Mouse (Mus musculus): ENCODE results near the gene Adcy2. TPM values are rescaled to one million over a fixed set of nuclear protein-coding genes. Genes with fewer than 3 reads are reported as not detected.

The Adcy2 gene
- polyA plus RNA-seq, 1 experiment, result 0.32 TPM

DNA sequence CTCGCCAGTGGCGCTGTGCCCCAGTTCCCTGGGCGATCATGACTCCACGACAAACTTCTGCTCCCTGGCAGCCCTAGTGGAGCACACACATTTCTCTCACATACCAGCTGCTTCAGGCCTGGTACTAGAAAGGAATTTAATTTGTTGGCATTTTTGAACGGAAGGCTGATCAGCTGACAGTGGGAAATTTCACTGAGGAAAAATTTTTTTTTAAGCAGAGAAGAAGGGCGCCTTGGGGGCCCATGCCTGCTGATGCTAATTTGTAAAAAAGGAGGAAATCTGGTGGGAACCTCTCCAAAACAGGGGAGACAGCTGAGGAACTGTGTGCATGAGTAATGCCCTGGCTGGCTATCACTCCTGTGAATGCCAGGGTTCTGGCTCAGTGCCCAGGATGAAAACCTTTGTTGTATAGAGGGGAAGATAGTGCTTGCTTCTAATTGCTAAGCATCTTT is 292.0 kb downstream of the Adcy2 start:
- Histone ChIP-seq H3K4me1 (ENCODE audit: control insufficient read depth, insufficient read depth, insufficient read length, low read length) (no peaks in the 10 kb centered on the region), H3K27ac (replicated peaks; ENCODE audit: low read depth, low read length) (no peak overlapping the region), H3K4me3 (ENCODE audit: insufficient read depth, low read depth, low read length) (no peak overlapping the region)

DNA sequence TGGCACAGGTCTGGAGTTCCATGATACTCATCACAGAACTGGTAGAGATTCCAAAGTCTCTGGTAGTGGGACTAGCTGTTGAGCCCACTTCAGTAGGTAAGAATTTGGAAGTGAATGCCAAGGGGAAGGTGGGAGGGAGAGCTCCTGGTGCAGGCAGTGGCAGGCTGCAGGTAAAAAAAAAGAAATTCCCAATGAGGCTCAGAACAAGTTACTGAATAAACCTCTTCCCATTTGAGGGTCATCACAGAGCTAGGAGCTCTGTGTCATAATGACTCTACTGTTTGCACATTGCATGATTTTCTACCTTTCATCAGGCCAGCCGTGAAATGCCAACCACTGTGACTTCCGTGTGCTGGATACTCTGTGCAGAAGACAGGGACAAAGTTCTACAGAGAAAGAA is 314.4 kb downstream of the Adcy2 start:
- Histone ChIP-seq H3K4me3 (ENCODE audit: insufficient read depth, low read depth, low read length) (no peak overlapping the region), H3K27ac (replicated peaks; ENCODE audit: low read depth, low read length) (no peak overlapping the region), H3K4me1 (ENCODE audit: control insufficient read depth, insufficient read depth, insufficient read length, low read length) (no peaks in the 10 kb centered on the region)

- Histone ChIP-seq H3K4me3 (ENCODE audit: insufficient read depth, low read depth, low read length) (no peak overlapping the region), H3K4me1 (ENCODE audit: control insufficient read depth, insufficient read depth, insufficient read length, low read length) (no peaks in the 10 kb centered on the region), H3K27ac (replicated peaks; ENCODE audit: low read depth, low read length) (no peak overlapping the region)
Observed at GRCm38 (mm10) chr13:68680429-68680828, 318.9 kb downstream of the Adcy2 start.

- H3K4me1 ChIP-seq (ENCODE audit: control insufficient read depth, insufficient read depth, insufficient read length, low read length), result no peaks in the 10 kb centered on the region
- no peak overlapping the region for H3K4me3 ChIP-seq (ENCODE audit: insufficient read depth, low read depth, low read length)
- H3K27ac ChIP-seq (replicated peaks; ENCODE audit: low read depth, low read length), result no peak overlapping the region
Observed at GRCm38 (mm10) chr13:68642786-68643185, 356.6 kb downstream of the Adcy2 start.

DNA sequence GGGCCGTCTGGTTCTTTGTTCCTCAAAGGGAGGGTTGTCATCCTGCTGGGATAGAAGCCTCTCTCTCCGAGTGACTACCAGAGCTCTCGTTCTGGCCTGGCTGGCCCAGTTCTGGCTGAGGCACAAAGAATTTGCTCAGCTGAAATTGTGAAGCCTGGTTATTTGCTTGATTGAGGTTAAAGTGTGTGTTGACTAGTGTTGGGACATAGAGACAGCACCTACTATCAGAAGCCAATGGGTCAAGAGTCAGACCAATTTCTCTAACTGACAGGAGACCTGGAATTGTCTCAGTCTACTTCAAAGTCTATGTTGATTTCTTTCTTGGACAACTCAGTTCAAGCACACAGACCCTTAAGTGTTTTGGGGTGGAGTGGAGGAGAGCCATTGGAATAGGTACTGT is 372.3 kb downstream of the Adcy2 start:
- Histone ChIP-seq H3K27ac (replicated peaks; ENCODE audit: low read depth, low read length) (no peak overlapping the region), H3K4me3 (ENCODE audit: insufficient read depth, low read depth, low read length) (no peak overlapping the region), H3K4me1 (ENCODE audit: control insufficient read depth, insufficient read depth, insufficient read length, low read length) (no peaks in the 10 kb centered on the region)

DNA sequence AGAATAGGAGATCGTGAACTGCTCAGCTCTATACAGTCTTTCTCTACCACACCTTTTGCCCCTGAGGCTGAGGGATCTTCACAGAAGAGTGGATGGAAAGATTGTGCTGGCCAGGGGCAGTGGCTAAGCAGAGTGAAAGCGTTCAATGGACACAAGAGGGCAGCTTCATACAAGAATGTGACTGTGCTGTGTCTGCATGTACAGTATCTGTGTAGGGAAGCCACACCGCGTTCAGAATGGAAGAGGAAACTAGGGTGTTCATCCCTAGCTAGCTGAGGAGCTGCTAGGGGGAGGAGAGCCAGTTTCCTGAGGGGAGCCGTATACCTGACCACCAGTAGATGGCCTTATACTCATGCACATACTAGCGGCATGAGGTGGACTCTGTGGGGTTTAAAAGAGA is 376.5 kb downstream of the Adcy2 start:
- H3K27ac ChIP-seq (replicated peaks; ENCODE audit: low read depth, low read length), result no peak overlapping the region
- no peaks in the 10 kb centered on the region for H3K4me1 ChIP-seq (ENCODE audit: control insufficient read depth, insufficient read depth, insufficient read length, low read length)
- H3K4me3 ChIP-seq (ENCODE audit: insufficient read depth, low read depth, low read length), result no peak overlapping the region

GRCm38 (mm10) chr13:68607652-68608405 is 391.5 kb downstream of the Adcy2 start:
- H3K4me1 ChIP-seq (ENCODE audit: control insufficient read depth, insufficient read depth, insufficient read length, low read length), result no peaks in the 10 kb centered on the region
- no peak overlapping the region for H3K27ac ChIP-seq (replicated peaks; ENCODE audit: low read depth, low read length)
- H3K4me3 ChIP-seq (ENCODE audit: insufficient read depth, low read depth, low read length), result peak overlapping the region; percentile 8; the same call in 1 of the 2 replicates

- Histone ChIP-seq H3K4me1 (ENCODE audit: control insufficient read depth, insufficient read depth, insufficient read length, low read length) (no peaks in the 10 kb centered on the region), H3K4me3 (ENCODE audit: insufficient read depth, low read depth, low read length) (peak overlapping the region; percentile 46), H3K27ac (replicated peaks; ENCODE audit: low read depth, low read length) (no peak overlapping the region)
Observed at GRCm38 (mm10) chr13:68605689-68606126, 393.6 kb downstream of the Adcy2 start.

GRCm38 (mm10) chr13:68603085-68603484 is 396.3 kb downstream of the Adcy2 start:
- no peak overlapping the region for H3K27ac ChIP-seq (replicated peaks; ENCODE audit: low read depth, low read length)
- H3K4me3 ChIP-seq (ENCODE audit: insufficient read depth, low read depth, low read length), result no peak overlapping the region
- no peaks in the 10 kb centered on the region for H3K4me1 ChIP-seq (ENCODE audit: control insufficient read depth, insufficient read depth, insufficient read length, low read length)

- Histone ChIP-seq H3K4me1 (ENCODE audit: control insufficient read depth, insufficient read depth, insufficient read length, low read length) (no peaks in the 10 kb centered on the region), H3K27ac (replicated peaks; ENCODE audit: low read depth, low read length) (no peak overlapping the region), H3K4me3 (ENCODE audit: insufficient read depth, low read depth, low read length) (no peak overlapping the region)
Observed at GRCm38 (mm10) chr13:68601184-68601583, 398.2 kb downstream of the Adcy2 start.

DNA sequence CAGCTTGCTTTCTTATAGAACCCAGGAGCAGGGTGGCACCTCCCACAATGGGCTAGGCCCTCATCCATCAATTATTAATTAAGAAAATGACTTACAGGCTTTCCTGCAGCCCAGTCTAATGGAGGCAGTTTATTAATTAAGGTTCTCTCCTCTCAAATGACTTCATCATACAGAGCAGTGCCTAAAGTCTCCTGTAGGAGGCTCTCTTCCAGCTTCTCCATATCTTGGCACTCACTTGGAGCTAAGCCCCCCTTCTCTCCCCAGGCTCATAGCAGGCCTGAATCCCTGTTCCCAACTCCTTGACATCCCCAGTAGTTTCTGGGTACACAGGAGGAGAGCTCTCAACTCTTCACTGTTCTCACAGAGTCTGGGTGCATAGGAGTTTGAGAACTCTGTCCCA is 400.4 kb downstream of the Adcy2 start:
- no peaks in the 10 kb centered on the region for H3K4me1 ChIP-seq (ENCODE audit: control insufficient read depth, insufficient read depth, insufficient read length, low read length)
- H3K4me3 ChIP-seq (ENCODE audit: insufficient read depth, low read depth, low read length), result no peak overlapping the region
- H3K27ac ChIP-seq (replicated peaks; ENCODE audit: low read depth, low read length), result no peak overlapping the region

DNA sequence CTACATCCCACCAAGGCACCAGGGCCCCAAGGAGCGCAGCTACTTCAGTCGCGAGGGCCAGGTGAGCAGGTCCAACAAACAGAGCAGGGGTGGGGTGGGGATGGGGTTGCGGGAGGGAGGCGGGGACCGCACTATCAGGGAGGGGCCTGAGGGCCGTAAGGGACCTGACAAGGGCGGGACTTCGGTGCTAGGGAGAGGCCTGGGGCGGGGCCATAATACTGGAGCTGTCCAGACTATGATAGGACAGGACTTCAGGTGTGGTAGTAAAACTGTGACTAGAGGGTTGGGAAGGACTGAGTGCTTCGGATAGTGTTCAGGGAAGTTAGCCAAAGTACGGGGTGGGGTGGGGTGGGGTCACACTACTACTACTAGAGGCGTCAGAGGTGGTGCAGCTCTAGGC is 401.7 kb downstream of the Adcy2 start:
- Histone ChIP-seq H3K27ac (replicated peaks; ENCODE audit: low read depth, low read length) (no peak overlapping the region), H3K4me3 (ENCODE audit: insufficient read depth, low read depth, low read length) (no peak overlapping the region), H3K4me1 (ENCODE audit: control insufficient read depth, insufficient read depth, insufficient read length, low read length) (no peaks in the 10 kb centered on the region)

DNA sequence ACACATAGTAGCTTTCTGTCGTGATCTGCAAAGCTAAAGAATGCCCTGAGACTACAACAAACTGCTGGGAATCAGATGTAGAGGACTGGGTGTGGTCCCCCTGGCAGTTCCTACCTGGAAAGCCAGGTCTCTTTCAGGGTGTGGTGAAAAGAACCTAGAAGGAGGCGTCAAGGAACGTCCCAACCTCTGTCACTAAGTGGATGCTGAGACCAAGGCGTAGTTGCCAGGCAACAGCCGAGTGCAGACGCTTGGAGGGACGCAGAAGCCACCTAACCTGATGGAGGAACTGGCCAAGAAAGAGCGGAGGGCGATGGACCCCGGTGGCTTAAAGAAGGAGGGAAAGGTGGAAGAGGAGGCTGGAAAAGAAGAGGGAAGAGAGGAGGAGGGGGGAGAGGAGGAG is 402.1 kb downstream of the Adcy2 start, which contains the start of gene 1700001L19Rik:
Gene 1700001L19Rik, plus strand, starts transcription at position 223 of the 400 bp plus-strand sequence.
- no peak within 1 kb of the TSS for H3K27ac ChIP-seq (replicated peaks; ENCODE audit: low read depth, low read length)
- H3K4me1 ChIP-seq (ENCODE audit: control insufficient read depth, insufficient read depth, insufficient read length, low read length), result no peaks in the 10 kb centered on the region
- H3K4me3 ChIP-seq (ENCODE audit: insufficient read depth, low read depth, low read length), result no peak within 1 kb of the TSS

DNA sequence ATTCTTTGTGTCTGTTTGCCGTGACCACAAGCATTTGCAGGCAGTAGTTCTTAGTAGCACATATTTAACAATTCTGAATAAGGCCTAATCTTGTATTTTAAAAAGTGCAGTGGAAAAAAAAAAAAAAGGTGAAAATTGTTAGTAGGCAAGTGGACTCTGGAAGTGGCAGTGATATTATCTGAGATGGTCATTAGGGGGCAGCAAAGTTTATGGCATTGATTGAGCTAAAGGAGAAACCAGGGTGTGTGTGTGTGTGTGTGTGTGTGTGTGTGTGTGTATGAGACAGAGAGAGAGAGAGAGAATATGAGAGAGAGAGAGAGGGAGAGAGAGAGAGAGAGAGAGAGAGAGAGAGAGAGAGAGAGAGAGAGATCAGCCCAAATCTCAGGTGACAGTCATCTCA is 405.5 kb downstream of the Adcy2 start:
- Histone ChIP-seq H3K27ac (replicated peaks; ENCODE audit: low read depth, low read length) (no peak overlapping the region), H3K4me3 (ENCODE audit: insufficient read depth, low read depth, low read length) (no peak overlapping the region), H3K4me1 (ENCODE audit: control insufficient read depth, insufficient read depth, insufficient read length, low read length) (no peaks in the 10 kb centered on the region)

- Histone ChIP-seq H3K4me1 (ENCODE audit: control insufficient read depth, insufficient read depth, insufficient read length, low read length) (no peaks in the 10 kb centered on the region), H3K4me3 (ENCODE audit: insufficient read depth, low read depth, low read length) (no peak overlapping the region), H3K27ac (replicated peaks; ENCODE audit: low read depth, low read length) (no peak overlapping the region)
Observed at GRCm38 (mm10) chr13:68588352-68588751, 411.0 kb downstream of the Adcy2 start.

GRCm38 (mm10) chr13:68585441-68585840 is 413.9 kb downstream of the Adcy2 start:
- no peaks in the 10 kb centered on the region for H3K4me1 ChIP-seq (ENCODE audit: control insufficient read depth, insufficient read depth, insufficient read length, low read length)

More at GRCm38 (mm10) chr13:68585441-68585840, 413.9 kb downstream of the Adcy2 start:
- H3K4me3 ChIP-seq (ENCODE audit: insufficient read depth, low read depth, low read length), result no peak overlapping the region
- no peak overlapping the region for H3K27ac ChIP-seq (replicated peaks; ENCODE audit: low read depth, low read length)

Measured in brown adipose tissue, adult 24 weeks (tissue).